Mouse (Mus musculus): ENCODE measurements around the gene Srcin1.

The Srcin1 gene

GRCm38 (mm10) chr11:97532354-97532753 lies 43.6 kb downstream of the Srcin1 start:
- DNase-seq (ENCODE audit: low read depth), result peak; percentile 52

GRCm38 (mm10) chr11:97531381-97532260 lies 44.4 kb downstream of the Srcin1 start:
- DNase-seq (ENCODE audit: low read depth), result peak; percentile 94

- DNase-seq (ENCODE audit: low read depth), result no peak
These were observed 45.0 kb downstream of the Srcin1 start for GRCm38 (mm10) chr11:97530961-97531360.

- DNase-seq (ENCODE audit: low read depth), result no peak
These were observed 45.9 kb downstream of the Srcin1 start for GRCm38 (mm10) chr11:97530069-97530468.

GRCm38 (mm10) chr11:97528282-97528808 lies 47.6 kb downstream of the Srcin1 start:
- no peak for DNase-seq (ENCODE audit: low read depth)

GRCm38 (mm10) chr11:97525313-97525712 lies 50.7 kb downstream of the Srcin1 start:
- DNase-seq (ENCODE audit: low read depth), result no peak

GRCm38 (mm10) chr11:97524306-97524705 lies 51.7 kb downstream of the Srcin1 start:
- no peak for DNase-seq (ENCODE audit: low read depth)

- DNase-seq (ENCODE audit: low read depth), result no peak
These were observed 52.1 kb downstream of the Srcin1 start for GRCm38 (mm10) chr11:97523827-97524261.

- DNase-seq (ENCODE audit: low read depth), result no peak
These were observed 52.9 kb downstream of the Srcin1 start for GRCm38 (mm10) chr11:97523107-97523506.

- DNase-seq (ENCODE audit: low read depth), result no peak
These were observed 54.1 kb downstream of the Srcin1 start for GRCm38 (mm10) chr11:97521741-97522474.

GRCm38 (mm10) chr11:97520541-97520940 lies 55.4 kb downstream of the Srcin1 start:
- DNase-seq (ENCODE audit: low read depth), result no peak

GRCm38 (mm10) chr11:97513066-97513465 lies 62.9 kb downstream of the Srcin1 start:
- no peak for DNase-seq (ENCODE audit: low read depth)

GRCm38 (mm10) chr11:97512511-97512910 lies 63.5 kb downstream of the Srcin1 start:
- DNase-seq (ENCODE audit: low read depth), result no peak

- DNase-seq (ENCODE audit: low read depth), result peak; percentile 45
These were observed 64.2 kb downstream of the Srcin1 start for GRCm38 (mm10) chr11:97511661-97512369.

GRCm38 (mm10) chr11:97510966-97511660 lies 64.9 kb downstream of the Srcin1 start:
- DNase-seq (ENCODE audit: low read depth), result peak; percentile 66

- no peak for DNase-seq (ENCODE audit: low read depth)
These were observed 66.1 kb downstream of the Srcin1 start for GRCm38 (mm10) chr11:97509715-97510485.

GRCm38 (mm10) chr11:97509058-97509457 lies 66.9 kb downstream of the Srcin1 start:
- no peak for DNase-seq (ENCODE audit: low read depth)

GRCm38 (mm10) chr11:97508198-97508597 lies 67.8 kb downstream of the Srcin1 start:
- DNase-seq (ENCODE audit: low read depth), result no peak

- DNase-seq (ENCODE audit: low read depth), result no peak
These were observed 69.7 kb downstream of the Srcin1 start for GRCm38 (mm10) chr11:97506331-97506730.

GRCm38 (mm10) chr11:97505784-97506183 lies 70.2 kb downstream of the Srcin1 start:
- DNase-seq (ENCODE audit: low read depth), result no peak

GRCm38 (mm10) chr11:97502846-97503245 lies 73.1 kb downstream of the Srcin1 start:
- DNase-seq (ENCODE audit: low read depth), result no peak
